Mouse (Mus musculus): ENCODE data around the gene Eml3.

GRCm38 (mm10) chr19:8927891-8928525 lies 1.3 kb upstream of the Eml3 start:
- TF ChIP-seq CTCF (IDR thresholded peaks at IDR 0.05; ENCODE audit: borderline replicate concordance, insufficient read depth, low read length) (no peak), POLR2A (IDR thresholded peaks at IDR 0.05; ENCODE audit: low read depth, low read length) (no peak)

Measured in embryonic fibroblast, embryonic 13.5 days (primary cell).